Mouse (Mus musculus) left cerebral cortex, postnatal 14 days (tissue): ENCODE data around the gene Mc3r. TPM values are rescaled to one million over a fixed set of nuclear protein-coding genes. Genes with fewer than 3 reads are reported as not detected.

Experiments
- DNase-seq, 2 experiments: peaks; one replicate each; pipeline ENCODE4 v3.0.0; 2021 to 2022; ENCODE audit warnings: low spot score in 2 of 2, mixed read lengths in 1 of 2
- intact Hi-C: fragments of 180-260 bp; cut with DNase I; formaldehyde crosslinking; loops from one replicate; pipeline ENCODE4 v1.15.1; 2025
- total RNA-seq, 2 experiments: library from RNA; stranded (reverse); gene quantifications; 2 replicates each; pipeline ENCODE4 v1.2.3; 2021

Mc3r gene
- total RNA-seq, 2 experiments from 2014 or later, result 0.13 to 0.44 TPM

DNA sequence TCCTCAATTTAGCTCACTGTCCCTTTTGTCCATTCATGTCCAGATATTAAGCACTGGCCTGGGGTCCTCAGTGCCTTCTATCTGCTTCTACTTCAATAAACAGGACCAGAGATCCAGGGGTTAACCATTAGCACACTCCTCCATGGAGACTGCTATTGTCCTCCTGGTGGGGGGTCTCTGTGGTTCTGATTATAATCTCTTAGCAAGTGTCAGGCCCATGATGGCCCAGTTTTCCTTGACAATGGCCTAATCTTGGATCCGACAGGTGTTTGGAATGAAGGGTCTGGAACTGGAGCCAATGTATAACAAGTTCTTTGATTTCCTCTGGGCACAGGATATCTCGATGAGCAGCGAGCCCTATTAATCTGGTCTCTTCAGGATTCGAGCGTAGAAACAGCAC, 10.1 kb upstream of the Mc3r start:
- no peak for DNase-seq

DNA sequence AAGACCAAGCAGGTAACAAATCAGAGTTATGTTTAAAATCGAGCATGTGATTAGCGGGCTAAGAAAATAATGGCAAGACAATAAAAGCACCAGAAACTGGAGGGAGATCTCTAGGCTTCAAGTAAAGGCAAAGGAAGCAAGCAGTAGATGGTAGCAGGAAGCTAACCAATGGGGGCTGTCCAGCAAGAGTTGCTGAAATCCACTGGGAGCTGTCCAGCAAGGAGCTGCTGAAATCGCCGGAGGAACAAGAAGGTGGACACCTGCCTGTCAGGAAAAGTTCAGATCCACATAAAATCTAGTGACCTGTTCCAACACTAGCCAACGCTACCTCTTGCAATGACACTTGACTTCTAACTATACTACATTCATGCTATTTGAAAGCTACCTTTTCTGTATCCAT, 7.3 kb upstream of the Mc3r start:
- intact Hi-C loops, result no loop called here
- DNase-seq, result no peak

More for the DNA sequence above, 10.1 kb upstream of the Mc3r start:
- intact Hi-C loops, result no loop called here

DNA sequence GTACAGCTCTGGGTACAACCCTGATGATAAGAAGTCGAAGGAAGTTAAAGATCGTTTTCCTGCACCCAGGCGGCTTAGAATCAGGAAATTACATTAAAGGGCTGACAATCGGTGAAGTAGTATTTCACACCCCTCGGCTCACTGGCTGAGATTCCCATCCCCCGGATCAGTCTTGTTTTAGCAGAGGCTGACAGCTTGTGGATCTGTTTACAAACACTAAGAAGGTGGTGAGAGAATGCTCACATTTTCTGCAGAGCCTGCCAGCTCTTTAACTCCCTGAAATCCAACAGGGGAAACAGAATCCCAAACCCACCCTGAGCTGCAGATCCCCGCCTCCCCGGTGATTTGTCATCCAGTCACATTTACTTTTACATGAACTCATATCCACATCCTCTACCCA, 2.8 kb upstream of the Mc3r start:
- DNase-seq, result peak; percentile 10 to 35
- intact Hi-C loops, result no loop called here

DNA sequence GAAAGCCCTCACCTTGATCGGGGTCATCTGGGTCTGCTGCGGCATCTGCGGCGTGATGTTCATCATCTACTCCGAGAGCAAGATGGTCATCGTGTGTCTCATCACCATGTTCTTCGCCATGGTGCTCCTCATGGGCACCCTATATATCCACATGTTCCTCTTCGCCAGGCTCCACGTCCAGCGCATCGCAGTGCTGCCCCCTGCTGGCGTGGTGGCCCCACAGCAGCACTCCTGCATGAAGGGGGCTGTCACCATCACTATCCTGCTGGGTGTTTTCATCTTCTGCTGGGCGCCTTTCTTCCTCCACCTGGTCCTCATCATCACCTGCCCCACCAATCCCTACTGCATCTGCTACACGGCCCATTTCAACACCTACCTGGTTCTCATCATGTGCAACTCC, 1.0 kb downstream of the Mc3r start:
- no peak for DNase-seq
- intact Hi-C loops, result no loop called here

DNA sequence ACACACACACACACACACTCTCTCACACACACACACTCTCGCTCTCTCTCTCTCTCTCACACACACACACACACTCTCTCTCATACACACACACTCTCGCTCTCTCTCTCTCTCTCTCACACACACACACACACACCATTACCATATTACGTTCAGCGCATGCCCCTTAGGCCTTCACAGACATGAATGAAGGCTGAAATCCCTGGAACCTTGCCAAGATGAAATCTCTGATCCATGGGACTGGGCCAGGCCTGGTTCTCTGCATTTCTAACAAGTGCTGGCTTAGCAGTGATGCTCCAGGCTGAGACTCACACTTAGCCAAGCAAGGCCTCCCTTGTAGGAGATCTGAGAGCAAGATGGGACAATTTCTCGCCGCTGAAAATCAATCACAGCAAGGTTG, 8.1 kb downstream of the Mc3r start:
- intact Hi-C loops, result no loop called here
- no peak for DNase-seq

DNA sequence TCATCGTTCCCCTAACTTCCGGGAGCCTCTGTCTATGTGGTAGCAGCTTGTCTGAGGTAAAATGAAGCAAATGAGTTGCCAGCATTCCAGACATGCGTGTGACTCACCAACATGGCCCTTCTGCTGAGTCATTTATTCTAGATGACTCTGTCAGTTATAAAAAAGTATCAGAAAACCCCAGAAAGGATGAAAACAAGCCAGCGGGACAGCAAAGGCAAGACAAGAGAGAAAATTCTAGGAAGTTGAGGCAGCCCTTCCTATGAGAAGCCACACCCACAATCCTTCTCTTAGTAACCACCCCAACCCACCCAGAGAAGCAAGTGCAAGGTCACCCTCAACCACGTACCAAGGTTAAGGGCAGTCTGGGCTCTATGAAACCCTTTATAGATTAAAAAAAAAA, 8.7 kb downstream of the Mc3r start:
- intact Hi-C loops, result no loop called here
- DNase-seq, result no peak

DNA sequence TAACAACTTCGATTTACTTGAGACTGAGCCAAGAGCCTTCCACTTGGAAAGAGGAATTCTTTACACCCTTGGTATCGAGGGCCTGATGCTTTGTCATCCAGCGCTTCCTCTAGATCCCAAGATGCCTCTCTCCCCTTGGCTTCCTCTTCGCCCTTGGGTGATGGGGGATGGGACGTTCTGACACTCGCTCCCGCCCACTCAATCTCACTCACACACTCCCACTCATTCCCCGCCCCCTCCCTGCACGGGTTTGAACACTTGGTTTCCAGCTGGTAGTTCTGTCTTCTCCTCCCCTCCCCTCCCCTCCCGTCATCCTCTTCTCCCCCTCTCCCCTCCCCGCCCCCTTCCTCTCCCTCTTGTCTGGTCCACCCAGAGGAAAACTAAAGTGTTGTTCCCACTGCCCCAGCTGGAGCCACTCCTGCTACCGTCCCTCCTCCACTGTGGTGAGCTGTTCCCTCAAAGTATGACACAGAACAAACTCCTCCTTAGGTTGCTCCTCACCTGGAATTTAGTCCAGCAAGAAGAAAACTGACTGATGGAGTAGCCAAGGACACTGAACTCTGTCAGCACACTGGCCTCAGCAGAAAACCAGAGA, 9.3 kb downstream of the Mc3r start:
- no peak for DNase-seq
- intact Hi-C loops, result no loop called here

DNA sequence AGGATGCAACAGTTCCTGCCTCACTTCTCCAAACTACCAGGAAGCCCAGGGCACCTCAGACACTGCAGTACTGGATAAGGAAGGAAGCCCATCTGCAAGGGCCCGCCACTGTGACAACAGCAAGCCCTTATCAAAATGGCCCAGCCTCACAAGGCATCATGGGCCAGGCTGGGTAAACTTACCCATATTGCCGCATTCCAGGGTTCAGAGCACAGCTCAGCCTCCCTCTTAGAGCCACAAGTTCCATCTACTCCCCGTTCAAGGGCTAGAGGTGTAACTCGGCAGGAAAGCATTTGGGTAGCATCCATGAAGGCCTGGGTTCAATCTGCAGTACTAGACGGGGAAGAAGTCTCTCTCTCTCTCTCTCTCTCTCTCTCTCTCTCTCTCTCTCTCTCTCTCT, 11.8 kb downstream of the Mc3r start:
- intact Hi-C loops, result no loop called here
- DNase-seq, result no peak

DNA sequence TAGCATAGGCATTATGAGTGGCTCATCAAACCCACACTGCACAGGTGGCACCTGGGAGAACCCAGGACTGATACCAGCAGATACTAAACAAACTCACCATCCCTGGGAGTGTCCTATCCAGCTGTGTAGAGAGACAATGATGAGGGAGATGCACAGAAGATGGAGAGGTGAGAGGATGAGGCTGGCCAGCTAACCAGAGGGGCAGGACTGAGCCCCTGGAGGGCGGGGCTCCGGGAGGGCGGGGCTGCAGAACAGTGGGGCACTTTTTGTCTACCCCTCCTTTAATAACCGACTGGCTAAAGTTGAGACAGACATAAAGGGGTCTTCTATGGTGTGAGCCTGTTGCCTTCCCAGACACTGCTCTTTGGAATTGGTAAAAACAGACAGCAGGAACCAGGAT, 13.1 kb downstream of the Mc3r start:
- intact Hi-C loops, result no loop called here
- no peak for DNase-seq

DNA sequence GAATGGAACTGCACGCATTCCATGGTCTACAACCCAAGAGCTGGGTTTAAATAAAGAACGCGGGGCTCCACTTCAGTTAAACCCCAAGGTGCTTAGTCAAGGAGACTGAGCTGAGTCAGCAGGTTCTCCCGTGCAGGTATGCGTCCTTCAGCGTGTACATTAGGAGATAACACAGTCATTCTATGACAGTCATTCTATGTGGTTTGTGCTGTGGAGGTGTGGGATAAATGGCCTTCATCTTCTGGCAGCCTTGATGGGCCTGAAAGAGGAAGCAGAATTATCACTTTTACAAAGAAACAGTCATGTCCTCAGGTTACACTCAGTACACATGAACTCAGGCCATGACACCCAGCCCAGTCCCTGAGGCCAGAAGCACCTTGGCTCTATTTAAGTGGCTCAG, 14.9 kb downstream of the Mc3r start:
- intact Hi-C loops, result no loop called here

DNA sequence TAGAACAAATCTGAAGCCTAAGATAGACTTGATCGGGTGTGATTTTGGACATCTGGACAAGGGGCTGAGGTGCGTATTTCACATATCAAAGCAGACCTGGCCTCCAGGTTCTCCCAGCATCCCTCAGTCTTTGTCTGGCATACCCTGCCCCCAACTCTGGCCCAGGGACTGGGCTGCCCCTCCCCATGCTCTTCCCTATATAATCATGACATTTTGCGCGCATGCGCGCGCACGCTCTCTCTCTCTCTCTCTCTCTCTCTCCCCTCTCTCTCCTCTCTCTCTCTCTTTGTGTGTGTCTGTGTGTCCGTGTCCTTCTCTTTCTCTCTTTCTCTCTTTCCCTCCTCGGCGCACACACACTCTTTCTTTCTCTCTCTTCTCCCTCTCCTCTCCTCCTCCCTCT, 21.6 kb downstream of the Mc3r start:
- intact Hi-C loops, result no loop called here

More for the DNA sequence above, 14.9 kb downstream of the Mc3r start:
- no peak for DNase-seq

DNA sequence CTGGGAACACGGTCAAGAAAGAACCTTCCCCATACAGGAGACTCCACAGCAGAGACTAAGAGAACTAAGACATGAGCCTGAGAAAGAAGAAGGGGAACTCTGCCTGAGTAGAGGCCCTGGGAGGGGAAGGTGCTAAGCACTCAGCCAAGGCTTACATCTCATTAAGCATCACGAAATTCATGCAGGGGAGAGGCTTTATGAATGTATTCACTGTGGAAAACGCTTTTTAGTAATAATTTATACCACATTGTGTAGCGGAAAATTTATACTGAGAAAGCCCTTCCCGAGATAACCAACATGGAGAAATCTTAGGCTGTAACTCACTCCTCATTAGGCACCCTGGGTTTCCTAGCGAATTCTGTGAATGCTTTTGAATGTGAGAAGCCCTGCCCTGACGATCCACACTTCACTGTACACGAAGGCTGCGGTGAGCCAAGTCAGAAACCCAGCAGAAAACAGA, 22.2 kb downstream of the Mc3r start:
- DNase-seq, result no peak
- intact Hi-C loops, result no loop called here

More for the DNA sequence above, 21.6 kb downstream of the Mc3r start:
- DNase-seq, result no peak

DNA sequence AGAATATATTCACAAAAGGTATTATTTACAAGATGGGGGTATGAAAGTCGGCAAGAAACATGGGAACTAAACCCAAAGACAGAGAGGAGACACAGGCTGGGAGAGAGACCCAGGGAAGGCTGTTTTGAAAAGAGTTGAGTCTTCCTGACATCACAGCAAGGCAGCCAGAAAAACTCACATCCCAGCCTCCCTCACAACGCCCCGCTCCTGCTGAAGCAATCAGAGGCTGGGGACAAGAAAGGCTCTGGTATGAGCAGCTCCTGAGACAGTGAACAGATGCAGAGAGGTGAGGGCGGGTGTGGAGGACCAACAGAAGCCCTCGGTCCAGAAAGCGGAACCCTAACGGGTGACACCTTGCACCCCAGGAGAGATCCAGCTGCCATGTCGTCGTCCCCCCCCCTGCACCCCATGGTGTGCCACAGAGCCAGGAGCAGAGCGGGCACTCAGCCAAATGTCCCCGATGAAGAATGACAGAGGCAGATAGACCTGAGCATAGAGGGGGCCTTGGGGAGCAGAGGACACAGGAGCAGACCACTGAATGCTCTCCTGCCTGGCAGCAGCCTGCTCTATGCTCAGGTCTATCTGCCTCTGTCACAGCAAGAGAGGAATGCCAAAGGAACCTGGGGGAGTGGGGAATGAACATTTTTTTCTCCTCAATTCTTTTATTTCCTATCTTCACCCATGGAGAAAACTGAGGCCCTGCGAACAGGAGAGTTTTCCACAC, 22.8 kb downstream of the Mc3r start:
- no peak for DNase-seq
- intact Hi-C loops, result no loop called here

DNA sequence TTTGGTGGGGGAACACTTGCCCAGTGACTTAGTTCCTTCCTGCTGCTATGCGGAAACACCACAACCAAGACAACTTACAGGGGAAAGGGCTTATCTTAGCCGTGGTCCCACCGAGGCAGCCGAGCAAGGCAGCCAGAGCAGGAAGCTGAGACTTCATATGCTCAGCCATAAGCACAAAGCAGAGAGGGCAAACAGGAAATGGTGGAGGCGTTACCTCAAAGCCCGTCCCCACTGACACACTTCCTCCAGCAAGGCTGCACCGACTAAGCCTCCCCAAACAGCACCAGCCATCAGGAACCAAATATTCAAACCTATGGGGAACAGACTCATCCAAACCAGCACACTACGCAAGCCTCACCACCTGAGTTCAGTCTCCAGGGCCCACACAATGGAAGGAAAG, 26.4 kb downstream of the Mc3r start:
- no peak for DNase-seq
- intact Hi-C loops, result no loop called here

DNA sequence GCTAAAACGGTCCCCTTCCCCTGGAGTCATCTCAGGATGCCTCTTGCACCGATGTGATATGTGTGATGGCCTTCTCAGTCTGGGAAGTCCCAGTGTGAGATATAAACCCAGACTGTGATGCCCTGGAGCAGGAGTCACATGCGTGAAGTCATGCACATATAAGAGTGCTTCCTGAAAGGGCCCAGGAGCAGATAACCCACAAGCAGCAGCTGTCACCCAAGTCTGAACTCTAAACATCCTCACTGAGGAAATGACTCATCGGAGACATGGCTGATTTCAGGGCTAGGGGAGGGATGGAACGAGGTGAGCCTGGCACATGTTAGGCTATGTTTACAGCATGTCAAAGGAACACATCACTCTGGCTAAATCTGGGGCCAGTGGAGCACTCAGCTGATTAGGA, 27.9 kb downstream of the Mc3r start:
- intact Hi-C loops, result no loop called here
- DNase-seq, result no peak

DNA sequence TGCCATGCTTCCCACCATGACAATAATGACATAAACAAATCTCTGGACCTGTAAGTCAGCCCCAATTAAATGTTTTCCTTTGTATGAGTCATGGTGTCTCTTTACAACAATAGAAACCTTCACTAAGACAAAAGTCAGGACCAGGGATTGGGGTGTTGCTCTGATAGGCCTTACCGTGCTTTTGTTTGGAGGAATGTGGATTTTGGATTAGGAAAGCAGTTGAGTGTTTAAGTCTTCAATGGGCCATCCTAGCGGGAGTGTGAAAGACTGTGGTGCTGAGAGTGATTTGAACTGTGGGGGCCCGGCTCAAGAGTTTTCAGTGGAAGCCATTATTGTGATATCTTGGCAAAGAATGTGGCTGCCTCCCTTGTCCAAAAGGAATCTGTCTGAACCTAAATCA, 30.7 kb downstream of the Mc3r start:
- no peak for DNase-seq
- intact Hi-C loops, result no loop called here

DNA sequence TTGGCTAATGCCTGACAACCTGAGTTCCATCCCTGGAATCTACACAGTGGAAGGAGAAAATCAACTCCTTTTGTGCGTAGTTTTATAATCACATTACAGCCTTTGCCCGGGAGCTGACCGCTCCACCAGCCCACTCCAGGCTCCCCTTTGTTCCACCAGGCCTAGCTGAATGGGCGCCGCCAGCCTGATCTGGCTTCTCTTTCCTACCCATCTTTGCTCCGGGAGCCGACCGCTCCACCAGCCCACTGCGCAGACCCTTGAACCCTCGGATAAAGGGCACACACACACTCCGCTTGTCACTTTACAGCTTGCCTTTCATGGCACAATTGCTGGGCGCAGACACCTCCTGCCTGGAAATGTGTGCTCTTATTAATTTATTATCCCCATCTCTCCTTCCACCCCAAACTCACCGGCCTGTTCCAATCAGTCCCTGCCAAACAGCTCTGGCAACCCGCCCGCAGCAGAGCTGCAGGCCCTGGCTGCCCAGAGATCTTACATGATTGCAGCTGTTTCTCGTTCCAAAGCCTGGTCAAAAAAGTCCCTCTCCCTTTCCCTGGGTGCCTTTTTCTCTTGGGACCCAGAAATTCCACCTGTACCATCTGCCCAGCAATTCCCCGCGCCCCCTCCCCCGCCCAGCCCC, 33.9 kb downstream of the Mc3r start:
- DNase-seq, result peak in 1 of 2 experiments; percentile 48
- intact Hi-C loops, result no loop called here

DNA sequence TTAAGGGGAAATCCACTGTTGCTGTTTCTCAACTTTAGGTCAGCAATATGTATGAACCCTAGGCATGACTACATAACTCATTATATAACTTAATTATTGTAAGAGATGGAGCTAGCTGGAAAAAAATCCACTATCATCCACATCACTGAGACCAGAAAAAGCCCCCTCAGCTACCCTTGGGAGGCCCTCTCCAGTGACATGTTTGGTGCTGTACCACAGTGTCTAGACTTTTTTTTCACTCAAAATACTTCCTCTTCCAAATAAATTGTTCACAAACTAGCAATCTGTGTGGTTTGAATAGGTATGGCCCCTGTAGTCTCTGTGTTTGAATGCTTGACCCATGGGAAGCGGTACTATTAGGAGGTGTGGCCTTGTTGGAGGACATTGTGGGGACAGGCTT, 39.4 kb downstream of the Mc3r start:
- intact Hi-C loops, result no loop called here

DNA sequence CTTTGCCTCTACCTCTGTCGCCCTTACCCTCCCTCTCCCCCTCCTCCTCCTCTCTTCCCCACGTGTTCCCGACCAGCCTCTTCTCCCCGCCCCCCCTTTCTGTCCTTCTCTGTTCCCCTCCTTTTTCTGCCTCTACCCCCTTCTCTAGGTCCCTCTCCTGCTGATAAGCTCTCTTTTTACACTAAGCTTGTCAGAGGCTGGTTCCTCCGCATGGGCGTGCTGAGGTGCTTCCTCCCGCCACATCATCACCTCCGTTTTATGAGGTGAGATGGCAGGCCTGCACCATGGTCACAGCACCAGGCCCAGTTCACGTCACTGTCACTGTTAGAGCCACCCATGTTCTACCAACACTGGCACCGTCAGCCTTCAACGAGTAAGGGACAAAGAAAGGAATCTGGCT, 40.7 kb downstream of the Mc3r start:
- no peak for DNase-seq
- intact Hi-C loops, result no loop called here

More for the DNA sequence above, 39.4 kb downstream of the Mc3r start:
- no peak for DNase-seq

DNA sequence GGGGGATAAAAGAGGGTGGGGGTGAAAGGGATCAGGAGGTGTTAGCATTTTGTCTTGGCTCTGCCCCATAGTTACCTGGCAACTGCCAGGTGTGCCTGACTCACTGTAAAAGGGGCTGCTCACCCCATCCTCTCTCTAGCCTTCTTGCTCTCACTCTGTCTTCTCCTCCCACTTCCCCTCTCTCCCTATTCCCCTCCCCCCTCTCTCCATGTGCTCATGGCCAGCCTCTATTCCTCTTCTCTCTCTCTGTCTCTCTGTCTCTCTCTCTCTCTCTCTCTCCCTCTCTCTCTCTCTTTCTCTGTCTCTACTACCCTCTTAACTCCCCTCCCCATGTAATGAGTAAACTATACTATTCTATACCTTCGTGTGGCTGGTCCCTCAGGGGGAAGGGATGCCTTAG, 41.3 kb downstream of the Mc3r start:
- DNase-seq, result no peak
- intact Hi-C loops, result no loop called here

DNA sequence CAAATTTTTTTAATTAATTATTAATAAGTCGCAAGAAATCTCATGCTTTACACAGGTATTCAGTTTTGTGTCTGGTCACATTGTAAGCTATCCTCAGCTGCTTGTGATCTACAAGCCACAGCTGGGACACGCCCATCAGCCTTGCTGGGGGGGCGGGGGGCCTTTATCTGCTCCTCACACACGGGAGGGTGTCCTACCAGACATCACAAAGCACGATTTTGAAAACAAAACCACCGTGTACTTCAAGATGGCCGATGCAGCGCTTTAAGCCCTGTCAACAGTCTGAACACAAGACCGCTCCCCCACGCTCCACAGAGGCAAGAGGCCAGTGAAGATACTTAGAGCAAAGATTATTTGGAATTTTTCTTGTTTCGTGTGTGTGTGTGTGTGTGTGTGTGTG, 42.2 kb downstream of the Mc3r start:
- intact Hi-C loops, result no loop called here
- DNase-seq, result no peak
